Mouse (Mus musculus) adrenal gland, postnatal 10 days (tissue): ENCODE measurements around the gene Armcx5. TPM values are rescaled to one million over a fixed set of nuclear protein-coding genes. Genes with fewer than 3 reads are reported as not detected.
"Not testable (repeated sequence)": the region's sequence is repeated elsewhere in the genome, so short reads cannot be mapped to it uniquely, and the experiment has no call there.

ENCODE experiments used
- DNase-seq: peaks from one replicate; pipeline ENCODE4 v3.0.0; 2021; ENCODE audit warnings: mixed read lengths
- long read RNA-seq, 2 experiments: library from polyadenylated mRNA; stranded (forward); transcript quantifications; one replicate each; pipeline ENCODE4 v2.0.0; 2021
- total RNA-seq, 2 experiments: library from RNA; stranded (reverse); gene quantifications; 2 replicates each; pipeline ENCODE4 v1.2.3; 2021

The Armcx5 gene
- total RNA-seq = 10 to 100 TPM in 1 of 2 experiments, 1 to 10 TPM in 1; 9.0 to 13.9 TPM
- long read RNA-seq, experiment 1, partial matches to known transcripts = 0 of 4 reads
- long read RNA-seq, experiment 1, other reads (novel, unspliced or antisense) = 0 of 4 reads
- long read RNA-seq, experiment 2, partial matches to known transcripts = 0 of 4 reads
- long read RNA-seq, experiment 2, other reads (novel, unspliced or antisense) = 0 of 4 reads

GRCm38 (mm10) chrX:135742304-135743055 is at the start of gene Armcx5, which contains the start of gene Gprasp1:
Armcx5 (plus strand) TSS chrX:135742733.
Gprasp1 (plus strand) TSS chrX:135742733.
- peak; percentile 91 for DNase-seq

- DNase-seq = no peak
These were observed 48.9 kb upstream of the Armcx5 start, which contains the start of gene Tcp11x2 for GRCm38 (mm10) chrX:135693633-135694032. Tcp11x2 (minus strand) TSS chrX:135693790.

- no peak for DNase-seq
These were observed 39.4 kb upstream of the Armcx5 start for GRCm38 (mm10) chrX:135703111-135703510.

- DNase-seq = no peak
These were observed 38.2 kb upstream of the Armcx5 start for GRCm38 (mm10) chrX:135704349-135704748.

- no peak for DNase-seq
These were observed 29.7 kb upstream of the Armcx5 start for GRCm38 (mm10) chrX:135712845-135713244.

GRCm38 (mm10) chrX:135725161-135725560 is 17.4 kb upstream of the Armcx5 start, which contains the start of gene Tmsb15a:
Tmsb15a (minus strand) TSS chrX:135725261.
- DNase-seq = no peak

GRCm38 (mm10) chrX:135738730-135739520 is 3.6 kb upstream of the Armcx5 start:
- DNase-seq = no peak

GRCm38 (mm10) chrX:135743056-135743355 is 473 bp downstream of the Armcx5 start:
- no peak for DNase-seq

- not testable (repeated sequence) for DNase-seq
These were observed 2.8 kb downstream of the Armcx5 start for GRCm38 (mm10) chrX:135745376-135745775.

GRCm38 (mm10) chrX:135752832-135753231 is 10.3 kb downstream of the Armcx5 start:
- DNase-seq = peak; percentile 74

GRCm38 (mm10) chrX:135761707-135762106 is 19.2 kb downstream of the Armcx5 start:
- DNase-seq = peak; percentile 37

- DNase-seq = no peak
These were observed 25.6 kb downstream of the Armcx5 start for GRCm38 (mm10) chrX:135768043-135768548.

- no peak for DNase-seq
These were observed 26.0 kb downstream of the Armcx5 start for GRCm38 (mm10) chrX:135768565-135768964.

GRCm38 (mm10) chrX:135791536-135791935 is 49.0 kb downstream of the Armcx5 start:
- no peak for DNase-seq

- DNase-seq = no peak
These were observed 49.8 kb downstream of the Armcx5 start for GRCm38 (mm10) chrX:135792326-135792725.

- peak; percentile 58 for DNase-seq
These were observed 53.2 kb downstream of the Armcx5 start for GRCm38 (mm10) chrX:135795591-135796304.

- peak; percentile 7 for DNase-seq
These were observed 54.0 kb downstream of the Armcx5 start for GRCm38 (mm10) chrX:135796305-135797211.
